Mouse (Mus musculus) lung, postnatal 0 days (tissue): ENCODE measurements around the gene Fank1.

ENCODE experiments used
- CTCF ChIP-seq: IDR thresholded peaks from 2 replicates; pipeline ENCODE4 v1.5.1; 2016; ENCODE audit warnings: antibody characterized with exemption, mild to moderate bottlenecking
- EP300 ChIP-seq: IDR thresholded peaks from 2 replicates; pipeline ENCODE4 v1.6.1; 2016; ENCODE audit warnings: antibody characterized with exemption, mild to moderate bottlenecking, control low read depth

GRCm38 (mm10) chr7:133751163-133751562 lies 25.5 kb upstream of the Fank1 start:
- no peak for TF ChIP-seq EP300
- TF ChIP-seq CTCF = no peak
